Mouse (Mus musculus): Measurements from ENCODE around the gene Olfr351.

Olfr351 gene

GRCm38 (mm10) chr2:36862560-36862959, at the start of gene Olfr351:
Olfr351 (minus strand) TSS chr2:36862660.
- no peak for DNase-seq (ENCODE audit: low read depth, low spot score)

DNA sequence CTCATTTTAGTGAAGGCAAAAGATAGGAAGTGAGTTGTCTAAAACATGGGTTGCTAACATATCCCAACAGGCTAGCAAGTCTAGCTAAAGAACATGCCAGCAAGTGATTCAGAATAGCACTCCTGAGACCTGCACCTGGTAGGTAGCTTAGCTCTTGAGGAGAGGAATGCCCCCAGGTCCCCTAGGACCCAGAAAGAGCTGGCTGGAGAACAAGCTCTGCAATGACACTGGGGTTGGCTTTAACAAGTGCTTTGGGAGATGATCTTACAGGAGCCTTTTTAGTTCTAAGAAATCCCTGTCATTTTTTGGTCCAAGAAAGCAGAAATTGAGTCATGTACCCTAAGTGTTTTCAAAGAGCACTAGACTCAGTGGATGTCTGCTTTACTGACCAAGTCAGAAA, 42.9 kb upstream of the Olfr351 start, which contains the start of gene Olfr354:
Gene Olfr354, plus strand, starts transcription at position 301 of the 400 bp plus-strand sequence.
- DNase-seq (ENCODE audit: low read depth, low spot score) = no peak

GRCm38 (mm10) chr2:36897114-36897513, 34.7 kb upstream of the Olfr351 start:
- DNase-seq (ENCODE audit: low read depth, low spot score) = no peak

DNA sequence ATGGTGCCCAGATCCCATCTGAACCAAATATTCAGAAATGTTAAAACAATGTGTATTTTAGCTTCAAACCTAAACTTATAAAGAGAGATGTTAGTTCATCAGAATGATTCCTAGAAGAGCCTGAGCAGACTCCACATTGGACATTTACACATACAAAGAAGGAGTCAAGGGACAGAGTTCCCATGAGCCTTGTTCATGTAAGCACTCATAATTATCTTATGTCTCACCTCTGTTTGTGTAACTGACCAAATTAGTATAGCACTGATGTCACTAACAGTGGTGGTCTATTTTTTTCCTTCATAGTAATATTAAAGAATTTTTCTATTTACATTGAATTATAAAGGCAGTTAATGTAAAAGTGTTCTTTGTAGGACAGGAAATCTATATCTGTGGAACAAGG, 30.4 kb upstream of the Olfr351 start, which contains the start of gene Olfr353:
Gene Olfr353, minus strand, starts transcription at position 101 of the 400 bp plus-strand sequence.
- no peak for DNase-seq (ENCODE audit: low read depth, low spot score)

GRCm38 (mm10) chr2:36868160-36868559, 5.7 kb upstream of the Olfr351 start, which contains the start of gene Olfr352:
Olfr352 (plus strand) TSS chr2:36868460.
- no peak for DNase-seq (ENCODE audit: low read depth, low spot score)

GRCm38 (mm10) chr2:36846010-36846409, 16.4 kb downstream of the Olfr351 start, which contains the start of gene Olfr350:
Olfr350 (plus strand) TSS chr2:36846310.
- no peak for DNase-seq (ENCODE audit: low read depth, low spot score)

DNA sequence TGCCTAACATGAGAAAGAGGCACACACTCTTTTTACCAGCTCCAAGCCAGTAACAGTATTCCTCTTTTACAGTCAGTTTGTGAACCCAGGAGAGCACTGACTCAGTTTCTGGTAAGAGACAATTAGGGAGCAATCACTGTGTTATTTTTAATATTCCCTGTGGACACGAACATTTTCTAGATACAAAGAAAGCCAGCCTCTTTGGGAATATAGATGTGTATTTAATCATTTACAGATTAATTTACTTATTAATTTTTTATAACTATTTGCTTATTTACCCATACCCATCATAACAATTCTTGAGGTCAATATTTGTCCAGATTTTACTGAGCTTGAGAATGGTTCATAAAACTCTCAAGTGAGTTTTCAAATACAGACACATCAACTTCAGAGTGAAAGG, 45.5 kb downstream of the Olfr351 start, which contains the start of gene Olfr3:
Gene Olfr3, minus strand, starts transcription at position 101 of the 400 bp plus-strand sequence.
- no peak for DNase-seq (ENCODE audit: low read depth, low spot score)
